Mouse (Mus musculus) limb, embryonic 13.5 days (tissue): Measurements from ENCODE around the gene Ccni. TPM values are rescaled to one million over a fixed set of nuclear protein-coding genes. Genes with fewer than 3 reads are reported as not detected.

ENCODE experiments used
- ATAC-seq: fragments of 200-750 bp; cut with Nextera tagmentation; 2 replicates; pipeline ENCODE4 v1.8.0; 2017; ENCODE audit warnings: low read depth, moderate number of reproducible peaks, moderate TSS enrichment; ENCODE audit not compliant: low FRiP score
- H3K27ac ChIP-seq: fragments of 300-500 bp; sonication (generic); 2 replicates; pipeline ENCODE4 v1.5.1; 2015; ENCODE audit warnings: inconsistent platforms, mild to moderate bottlenecking, moderate library complexity
- H3K27me3 ChIP-seq: fragments of 300-500 bp; sonication (generic); 2 replicates; pipeline ENCODE4 v1.6.1; 2015; ENCODE audit warnings: mild to moderate bottlenecking, inconsistent platforms
- H3K36me3 ChIP-seq: fragments of 300-500 bp; sonication (generic); 2 replicates; pipeline ENCODE4 v1.6.1; 2015; ENCODE audit warnings: inconsistent platforms, mild to moderate bottlenecking, moderate library complexity
- H3K4me1 ChIP-seq: fragments of 300-500 bp; sonication (generic); 2 replicates; pipeline ENCODE4 v1.6.1; 2015; ENCODE audit warnings: inconsistent platforms
- H3K4me2 ChIP-seq: fragments of 300-500 bp; sonication (generic); replicated peaks from 2 replicates; pipeline ENCODE4 v1.6.1; 2015; ENCODE audit warnings: inconsistent platforms, mild to moderate bottlenecking, moderate library complexity
- H3K4me3 ChIP-seq: fragments of 300-500 bp; sonication (generic); 2 replicates; pipeline ENCODE4 v1.5.1; 2015; ENCODE audit warnings: moderate library complexity, mild to moderate bottlenecking, inconsistent platforms
- H3K9ac ChIP-seq: fragments of 300-500 bp; sonication (generic); 2 replicates; pipeline ENCODE4 v1.6.1; 2015; ENCODE audit warnings: mild to moderate bottlenecking, inconsistent platforms
- H3K9me3 ChIP-seq: fragments of 300-500 bp; sonication (generic); 2 replicates; pipeline ENCODE4 v1.6.1; 2016; ENCODE audit warnings: inconsistent platforms
- WGBS: fragments of 180-500 bp; shearing (Covaris S2); methylation state at CpG from one replicate; pipeline ENCODE4 v1.1.7; 2015; 5-methylcytosine and 5-hydroxymethylcytosine counted together
- polyA plus RNA-seq: library from polyadenylated mRNA; unstranded; fragments of >200 nt; fragmentation: Nextera tagmentation; extraction: Ambion mirVana; gene quantifications from 2 replicates; pipeline ENCODE4 v1.2.1, GENCODE M21; 2015

Ccni gene
- polyA plus RNA-seq, 1 experiment from 2014 or later, result 114 TPM

- H3K4me1 ChIP-seq, result no peaks in the 10 kb centered on the region
- no peak overlapping the region for H3K27ac ChIP-seq
- no peak overlapping the region for H3K4me3 ChIP-seq
- WGBS, result 90% methylated on average over 6 of the region's 6 CpGs
- H3K9ac ChIP-seq, result no peak overlapping the region
- H3K9me3 ChIP-seq, result no peaks in the 10 kb centered on the region
- no peak overlapping the region for H3K4me2 ChIP-seq
- peaks cover 81% of the 10 kb centered on the region for H3K36me3 ChIP-seq
- no peaks in the 10 kb centered on the region for H3K27me3 ChIP-seq
- no peak for ATAC-seq
Measured at GRCm38 (mm10) chr5:93184548-93184947, 21.7 kb downstream of the Ccni start.

GRCm38 (mm10) chr5:93183311-93183710 is 23.0 kb downstream of the Ccni start:
- Histone ChIP-seq H3K4me3 (no peak overlapping the region), H3K9ac (no peak overlapping the region), H3K27ac (no peak overlapping the region), H3K4me2 (no peak overlapping the region), H3K36me3 (peaks cover 83% of the 10 kb centered on the region), H3K9me3 (no peaks in the 10 kb centered on the region), H3K27me3 (no peaks in the 10 kb centered on the region), H3K4me1 (no peaks in the 10 kb centered on the region)
- 88% methylated on average over 6 of the region's 6 CpGs for WGBS
- no peak for ATAC-seq

- H3K9me3 ChIP-seq, result no peaks in the 10 kb centered on the region
- H3K27ac ChIP-seq, result no peak overlapping the region
- H3K4me2 ChIP-seq, result no peak overlapping the region
- 76% methylated on average over 2 of the region's 2 CpGs for WGBS
- no peak overlapping the region for H3K4me3 ChIP-seq
- no peak for ATAC-seq
- H3K27me3 ChIP-seq, result no peaks in the 10 kb centered on the region
- no peak overlapping the region for H3K9ac ChIP-seq
- peaks cover 74% of the 10 kb centered on the region for H3K36me3 ChIP-seq
- no peaks in the 10 kb centered on the region for H3K4me1 ChIP-seq
Measured at GRCm38 (mm10) chr5:93180252-93180651, 26.0 kb downstream of the Ccni start.

DNA sequence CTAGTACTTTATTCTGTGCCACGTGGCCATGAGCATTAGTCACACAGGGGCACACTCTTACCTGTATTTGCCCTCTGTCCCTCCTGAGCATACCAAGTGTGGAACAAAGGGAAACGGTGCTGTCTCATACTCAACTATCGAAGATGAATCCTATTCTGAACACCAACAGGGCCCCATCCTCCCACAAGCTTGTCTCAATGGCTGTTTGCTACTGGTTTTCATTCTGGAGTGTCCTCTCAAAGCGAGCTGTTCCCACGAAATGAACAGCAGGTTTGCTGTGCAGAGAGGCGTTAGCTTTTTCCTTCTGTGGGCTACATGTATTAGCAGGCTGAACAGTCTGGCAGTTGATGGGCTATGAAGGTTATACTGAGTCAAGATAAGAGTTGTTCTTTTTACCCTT is 27.7 kb downstream of the Ccni start:
- ATAC-seq, result no peak
- peaks cover 77% of the 10 kb centered on the region for H3K36me3 ChIP-seq
- H3K9ac ChIP-seq, result no peak overlapping the region

GRCm38 (mm10) chr5:93174675-93175074 is 31.6 kb downstream of the Ccni start:
- no peaks in the 10 kb centered on the region for H3K4me1 ChIP-seq
- H3K4me2 ChIP-seq, result no peak overlapping the region
- H3K4me3 ChIP-seq, result no peak overlapping the region
- no peak overlapping the region for H3K9ac ChIP-seq
- H3K27ac ChIP-seq, result no peak overlapping the region
- H3K9me3 ChIP-seq, result no peaks in the 10 kb centered on the region
- no peak for ATAC-seq
- peaks cover 81% of the 10 kb centered on the region for H3K36me3 ChIP-seq
- WGBS, result 88% methylated on average over 6 of the region's 6 CpGs
- no peaks in the 10 kb centered on the region for H3K27me3 ChIP-seq

More for the DNA sequence above, 27.7 kb downstream of the Ccni start:
- no peak overlapping the region for H3K4me2 ChIP-seq
- H3K4me1 ChIP-seq, result no peaks in the 10 kb centered on the region
- no peaks in the 10 kb centered on the region for H3K27me3 ChIP-seq
- H3K4me3 ChIP-seq, result no peak overlapping the region
- H3K9me3 ChIP-seq, result no peaks in the 10 kb centered on the region
- no peak overlapping the region for H3K27ac ChIP-seq
- 80% methylated on average over 6 of the region's 6 CpGs for WGBS

DNA sequence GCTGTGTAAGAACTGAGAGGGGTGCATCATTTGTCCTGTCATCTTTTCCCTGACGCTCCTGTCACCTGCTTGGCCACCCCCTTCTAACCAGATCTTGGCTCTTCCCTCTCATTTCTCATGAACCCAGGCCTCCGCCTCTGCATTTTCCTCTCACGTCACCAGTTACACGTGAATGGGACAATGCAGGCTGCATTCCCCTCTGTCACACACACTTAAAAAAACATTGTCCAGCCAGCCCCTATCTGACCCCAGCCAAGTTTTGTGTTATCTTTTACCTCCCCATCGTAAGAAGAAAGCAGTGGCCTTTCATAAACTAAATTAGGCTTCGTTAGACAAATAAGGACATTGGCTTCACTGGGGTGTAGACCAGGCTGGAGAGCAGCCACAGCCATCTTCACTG is 33.8 kb downstream of the Ccni start:
- no peak for ATAC-seq
- Histone ChIP-seq H3K27me3 (no peaks in the 10 kb centered on the region), H3K27ac (no peak overlapping the region), H3K4me1 (peaks cover 9% of the 10 kb centered on the region; the same call in 1 of the 2 replicates), H3K9me3 (no peaks in the 10 kb centered on the region), H3K36me3 (peaks cover 76% of the 10 kb centered on the region), H3K4me2 (no peak overlapping the region), H3K4me3 (no peak overlapping the region), H3K9ac (no peak overlapping the region)
- 88% methylated on average over 6 of the region's 6 CpGs for WGBS

GRCm38 (mm10) chr5:93171420-93171819 is 34.9 kb downstream of the Ccni start:
- 96% methylated on average over 15 of the region's 15 CpGs for WGBS
- no peak for ATAC-seq
- Histone ChIP-seq H3K4me1 (peaks cover 9% of the 10 kb centered on the region; the same call in 1 of the 2 replicates), H3K9ac (no peak overlapping the region), H3K27me3 (no peaks in the 10 kb centered on the region), H3K4me3 (no peak overlapping the region), H3K36me3 (peaks cover 81% of the 10 kb centered on the region), H3K27ac (no peak overlapping the region), H3K4me2 (no peak overlapping the region), H3K9me3 (no peaks in the 10 kb centered on the region)

DNA sequence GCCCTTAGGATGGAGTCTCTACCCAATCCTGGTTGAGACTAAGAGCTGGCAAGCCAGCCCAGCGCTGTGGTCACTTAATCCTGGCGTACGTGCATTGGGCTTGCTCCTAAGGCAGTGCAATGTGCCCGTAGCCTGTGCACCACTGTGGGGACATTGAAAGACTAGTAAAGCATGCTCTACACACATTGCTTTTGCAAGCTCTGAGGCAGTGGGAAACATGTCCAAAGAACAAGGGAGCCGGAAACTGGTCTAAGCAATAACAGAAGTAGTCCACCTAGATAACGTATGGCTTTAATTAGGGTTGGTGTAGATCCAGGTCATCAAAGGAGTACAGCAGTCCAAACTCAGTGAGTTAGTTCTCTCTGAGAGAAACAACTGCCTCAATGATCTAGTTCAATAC is 37.6 kb downstream of the Ccni start:
- H3K9me3 ChIP-seq, result no peaks in the 10 kb centered on the region
- H3K9ac ChIP-seq, result no peak overlapping the region
- no peaks in the 10 kb centered on the region for H3K27me3 ChIP-seq
- H3K4me2 ChIP-seq, result no peak overlapping the region
- H3K27ac ChIP-seq, result peak overlapping the region; percentile 12; the same call in 1 of the 2 replicates
- peaks cover 84% of the 10 kb centered on the region for H3K36me3 ChIP-seq
- ATAC-seq, result no peak
- H3K4me3 ChIP-seq, result no peak overlapping the region
- H3K4me1 ChIP-seq, result peaks cover 9% of the 10 kb centered on the region; the same call in 1 of the 2 replicates
- WGBS, result 55% methylated on average over 6 of the region's 6 CpGs

DNA sequence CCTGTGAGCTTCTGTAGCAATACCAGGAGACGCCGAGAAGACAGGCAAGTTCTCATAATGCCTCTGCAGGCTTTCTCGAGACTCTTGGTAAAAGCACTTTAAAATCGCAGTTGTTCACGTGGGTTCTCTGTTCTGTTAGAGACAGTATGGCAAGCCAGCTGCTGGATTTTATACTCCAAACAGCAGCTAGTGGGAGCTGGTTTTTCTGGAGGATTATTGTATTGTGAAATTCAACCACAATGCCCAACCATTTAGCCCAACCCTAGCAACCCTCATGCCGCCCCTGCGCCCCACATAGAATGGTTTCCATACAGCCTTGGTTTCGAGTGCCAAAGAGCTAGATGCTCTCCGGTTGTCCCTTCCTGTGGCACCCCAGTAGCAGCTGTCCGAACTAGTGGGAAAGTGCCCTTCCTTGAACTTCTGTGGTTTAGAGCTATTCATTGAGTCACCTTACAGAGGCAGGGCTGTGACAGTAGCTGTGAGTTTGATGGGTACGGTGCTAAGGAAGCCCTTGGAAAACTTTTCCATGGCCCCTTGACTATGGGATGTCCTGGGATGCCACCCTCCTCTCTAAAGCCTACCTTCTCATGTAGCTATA is 38.3 kb downstream of the Ccni start:
- Histone ChIP-seq H3K9me3 (no peaks in the 10 kb centered on the region), H3K4me2 (no peak overlapping the region), H3K27ac (no peak overlapping the region), H3K4me3 (no peak overlapping the region), H3K9ac (no peak overlapping the region), H3K36me3 (peaks cover 82% of the 10 kb centered on the region), H3K27me3 (no peaks in the 10 kb centered on the region), H3K4me1 (peaks cover 9% of the 10 kb centered on the region; the same call in 1 of the 2 replicates)
- 88% methylated on average over 11 of the region's 11 CpGs for WGBS
- ATAC-seq, result no peak

DNA sequence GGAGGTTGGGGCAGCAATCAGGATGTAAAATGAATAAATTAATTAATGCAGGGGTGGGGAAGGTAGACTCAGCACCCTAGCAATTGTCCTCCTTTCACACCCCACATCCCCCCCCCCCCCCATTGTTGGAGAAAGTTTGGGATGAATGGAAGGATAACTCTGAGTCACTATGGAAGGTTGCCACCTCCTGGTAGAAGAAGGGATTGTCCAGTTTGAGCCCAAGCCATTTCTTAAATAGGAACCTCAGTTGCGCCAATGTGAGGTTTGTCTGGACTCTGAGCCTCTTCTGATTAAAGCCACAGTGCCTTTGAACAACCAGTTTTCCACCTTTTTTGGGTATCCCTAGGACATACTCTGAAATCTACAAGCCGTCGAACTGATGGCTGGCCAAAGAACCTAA is 42.8 kb downstream of the Ccni start:
- 84% methylated on average over 3 of the region's 3 CpGs for WGBS
- Histone ChIP-seq H3K36me3 (peaks cover 86% of the 10 kb centered on the region), H3K4me2 (no peak overlapping the region)

DNA sequence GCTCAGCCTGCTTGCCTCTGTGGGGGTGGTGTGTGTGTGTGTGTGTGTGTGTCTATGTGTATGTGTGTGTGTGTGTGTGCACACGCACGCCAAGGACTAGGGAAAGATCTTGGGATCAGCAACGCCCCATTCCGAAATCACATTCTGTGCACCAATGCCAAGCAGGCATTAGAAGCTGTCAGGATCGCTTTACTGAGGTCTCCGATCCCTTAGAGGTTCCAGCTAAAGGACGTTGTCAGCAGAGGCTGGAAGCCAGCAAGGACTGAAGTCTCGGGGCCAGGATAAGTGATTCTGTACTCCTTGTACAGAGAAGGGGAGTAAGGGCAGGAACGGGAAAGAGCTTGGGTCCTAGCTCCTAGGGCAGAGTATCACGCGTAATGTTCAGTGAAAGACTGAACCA is 51.9 kb downstream of the Ccni start:
- no peak overlapping the region for H3K9ac ChIP-seq
- WGBS, result 88% methylated on average over 11 of the region's 11 CpGs
- H3K9me3 ChIP-seq, result no peaks in the 10 kb centered on the region
- no peak for ATAC-seq
- H3K27ac ChIP-seq, result no peak overlapping the region
- peaks cover 80% of the 10 kb centered on the region for H3K36me3 ChIP-seq
- no peaks in the 10 kb centered on the region for H3K27me3 ChIP-seq
- peaks cover 35% of the 10 kb centered on the region for H3K4me1 ChIP-seq
- H3K4me3 ChIP-seq, result no peak overlapping the region
- H3K4me2 ChIP-seq, result no peak overlapping the region

More for the DNA sequence above, 42.8 kb downstream of the Ccni start:
- Histone ChIP-seq H3K9ac (no peak overlapping the region), H3K27ac (no peak overlapping the region), H3K4me3 (no peak overlapping the region), H3K27me3 (no peaks in the 10 kb centered on the region), H3K4me1 (peaks cover 6% of the 10 kb centered on the region; the same call in 1 of the 2 replicates), H3K9me3 (no peaks in the 10 kb centered on the region)
- no peak for ATAC-seq

DNA sequence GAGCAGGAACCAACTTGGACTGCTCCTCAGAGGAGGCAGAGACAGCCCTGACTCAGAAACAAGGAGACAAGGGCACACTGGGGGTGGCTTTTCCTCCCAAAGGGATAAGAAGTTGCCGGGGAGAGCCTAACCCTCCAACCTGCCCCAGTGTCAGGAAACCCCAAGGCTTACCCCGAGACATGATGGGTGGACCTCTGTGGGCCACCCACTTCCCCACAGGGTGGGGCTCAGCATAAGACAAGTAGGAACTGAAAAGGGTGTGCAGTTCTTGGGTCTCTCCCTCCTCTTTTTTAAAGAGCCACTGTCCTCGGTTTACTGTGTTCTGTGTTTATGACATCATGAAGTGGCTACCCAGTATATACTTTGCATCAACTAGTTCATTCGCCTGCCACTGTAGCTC is 53.8 kb downstream of the Ccni start:
- Histone ChIP-seq H3K4me3 (no peak overlapping the region), H3K36me3 (peaks cover 71% of the 10 kb centered on the region), H3K27me3 (no peaks in the 10 kb centered on the region), H3K4me2 (no peak overlapping the region), H3K9me3 (no peaks in the 10 kb centered on the region), H3K4me1 (peaks cover 42% of the 10 kb centered on the region), H3K9ac (no peak overlapping the region), H3K27ac (no peak overlapping the region)
- 85% methylated on average over 4 of the region's 4 CpGs for WGBS
- no peak for ATAC-seq

GRCm38 (mm10) chr5:93151985-93152384 is 54.3 kb downstream of the Ccni start:
- WGBS, result 79% methylated on average over 6 of the region's 6 CpGs
- Histone ChIP-seq H3K36me3 (peaks cover 67% of the 10 kb centered on the region), H3K4me2 (no peak overlapping the region), H3K27ac (no peak overlapping the region), H3K4me3 (no peak overlapping the region), H3K27me3 (no peaks in the 10 kb centered on the region), H3K9ac (no peak overlapping the region), H3K9me3 (no peaks in the 10 kb centered on the region), H3K4me1 (peaks cover 42% of the 10 kb centered on the region)
- ATAC-seq, result no peak
